Mouse (Mus musculus): ENCODE data around the gene B3gnt9. TPM values are rescaled to one million over a fixed set of nuclear protein-coding genes. Genes with fewer than 3 reads are reported as not detected.

The B3gnt9 gene
- polyA plus RNA-seq, 1 experiment = 1.0 TPM

DNA sequence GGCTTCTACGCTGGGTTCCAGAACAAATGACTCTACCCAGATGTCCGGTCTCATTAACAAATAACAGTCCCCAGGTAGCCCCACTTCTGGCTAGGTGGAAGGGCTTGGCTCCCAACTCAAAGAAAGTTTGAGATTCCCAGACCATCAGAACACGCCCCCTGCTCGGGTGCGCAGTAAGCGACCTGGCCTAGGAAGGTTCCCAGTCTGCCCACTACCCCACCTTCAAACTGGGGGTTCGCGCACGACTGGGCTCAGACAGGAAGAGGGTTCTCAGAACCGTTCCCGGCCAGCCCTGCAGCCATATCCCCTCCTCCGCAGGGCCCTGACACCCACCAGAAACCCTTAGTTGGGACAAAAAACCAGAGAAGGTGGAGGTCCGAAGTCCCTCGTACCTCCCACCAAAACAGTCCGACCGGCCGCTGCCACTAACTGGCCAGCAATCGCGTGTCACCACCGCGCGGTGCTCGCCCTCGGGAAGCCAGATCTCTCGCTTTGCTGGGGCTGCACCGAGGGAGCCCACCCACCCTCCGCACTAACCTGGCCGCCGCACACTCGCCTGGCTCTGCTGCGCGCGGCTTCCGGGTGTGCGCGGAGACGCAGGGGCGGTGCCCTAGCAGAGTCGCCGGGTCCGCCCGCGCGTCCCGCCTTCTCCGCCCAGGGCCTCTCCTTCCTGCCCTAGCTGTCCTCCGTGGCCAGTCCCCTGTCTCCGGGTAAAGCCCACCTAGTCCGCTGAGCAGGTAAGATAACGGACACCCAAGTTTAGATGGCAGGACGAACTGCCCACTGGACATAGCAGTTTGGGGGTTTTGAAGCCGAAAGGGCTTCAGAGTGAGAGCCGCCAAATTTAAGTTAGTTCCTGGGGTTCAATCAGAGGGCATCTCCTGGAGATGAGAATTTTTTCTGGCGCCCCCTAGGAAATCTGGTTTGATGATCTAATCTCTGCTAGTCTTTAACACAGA is 9.3 kb upstream of the B3gnt9 start, which contains the start of the genes Tradd and Fbxl8:
Gene Tradd, minus strand, starts transcription at position 586 of the 959 bp plus-strand sequence.
Gene Fbxl8, plus strand, starts transcription at position 625 of the 959 bp plus-strand sequence.
- peaks cover 2% of the 10 kb centered on the region; the same call in 1 of the 2 replicates for H3K36me3 ChIP-seq (ENCODE audit: control insufficient read depth)
- peak within 1 kb of the TSS; percentile 77 for H3K4me3 ChIP-seq (replicated peaks)
- H3K27me3 ChIP-seq (ENCODE audit: control insufficient read depth) = peaks cover 91% of the 10 kb centered on the region
- no peak for TF ChIP-seq GATA1 (IDR thresholded peaks at IDR 0.05; ENCODE audit: low read length)
- no peak for TF ChIP-seq TAL1 (IDR thresholded peaks at IDR 0.05; ENCODE audit: low read length)
- peaks cover 24% of the 10 kb centered on the region for H3K9me3 ChIP-seq (ENCODE audit: control insufficient read depth, low read length)
- peaks cover 60% of the 10 kb centered on the region for H3K4me1 ChIP-seq (ENCODE audit: control insufficient read depth)

DNA sequence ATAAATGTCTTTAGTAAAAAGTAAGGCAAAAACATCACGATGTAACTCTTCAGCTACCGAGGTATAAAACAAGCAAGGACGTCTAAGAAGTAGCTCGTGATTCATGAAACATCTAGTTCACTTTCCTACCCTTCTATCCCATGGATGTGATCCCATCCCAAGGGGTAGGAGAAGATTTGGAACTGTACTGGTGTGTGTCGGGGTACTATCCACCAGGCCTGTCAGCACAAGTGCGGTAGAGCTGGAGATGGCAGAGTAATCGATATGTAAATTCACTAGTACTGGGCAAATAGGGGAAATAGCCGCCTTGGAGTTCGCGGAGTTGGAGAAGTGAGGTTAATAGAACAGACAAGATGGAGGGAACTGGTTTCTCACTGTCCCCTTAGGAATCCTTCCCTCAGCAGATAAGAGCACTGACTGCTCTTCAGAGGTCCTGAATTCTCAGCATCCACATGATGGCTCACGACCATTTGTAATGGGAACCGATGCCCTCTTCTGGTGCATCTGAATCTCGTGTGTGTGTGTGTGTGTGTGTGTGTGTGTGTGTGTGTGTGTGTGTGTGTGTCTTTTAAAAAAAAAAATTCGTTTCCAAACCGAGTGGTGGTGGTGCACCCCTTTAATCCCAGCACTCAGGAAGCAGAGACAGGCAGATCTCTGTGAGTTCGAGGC is 8.4 kb upstream of the B3gnt9 start:
- Histone ChIP-seq H3K9me3 (ENCODE audit: control insufficient read depth, low read length) (peaks cover 15% of the 10 kb centered on the region), H3K36me3 (ENCODE audit: control insufficient read depth) (peaks cover 7% of the 10 kb centered on the region), H3K27me3 (ENCODE audit: control insufficient read depth) (peaks cover 91% of the 10 kb centered on the region), H3K4me1 (ENCODE audit: control insufficient read depth) (peaks cover 58% of the 10 kb centered on the region), H3K4me3 (replicated peaks) (peak overlapping the region; percentile 77)
- TF ChIP-seq TAL1 (IDR thresholded peaks at IDR 0.05; ENCODE audit: low read length) = no peak
- no peak for TF ChIP-seq GATA1 (IDR thresholded peaks at IDR 0.05; ENCODE audit: low read length)

DNA sequence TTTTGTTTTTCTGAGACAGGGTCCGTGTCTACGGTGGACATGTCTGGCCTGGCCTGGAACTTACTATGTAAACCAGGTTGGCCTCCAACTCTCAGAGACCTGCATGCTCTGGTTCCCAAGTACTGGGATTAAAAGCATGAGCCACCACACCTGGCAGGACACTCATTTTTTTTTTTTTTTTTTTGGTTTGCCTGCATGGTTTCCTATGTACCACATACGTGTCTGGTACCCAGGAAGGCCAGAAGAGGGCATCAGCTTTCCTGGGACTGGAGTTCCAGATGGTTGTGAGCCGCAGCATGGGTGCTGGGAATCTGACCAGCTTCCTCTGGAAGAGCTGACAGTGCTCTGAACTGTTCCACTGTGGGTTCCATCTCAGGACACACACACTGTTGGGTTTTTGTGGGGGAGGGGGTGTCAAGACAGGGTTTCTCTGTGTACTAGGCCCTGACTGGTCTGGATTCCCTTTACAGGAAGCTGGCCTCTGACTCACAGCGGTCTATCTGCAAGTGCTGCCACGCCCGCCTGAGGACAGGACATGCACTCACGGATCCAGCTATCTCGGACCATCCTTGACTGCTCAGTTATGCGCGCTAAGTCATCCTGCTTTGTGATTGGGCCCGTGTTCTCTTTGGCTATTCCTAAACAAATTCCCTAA is 6.5 kb upstream of the B3gnt9 start:
- H3K9me3 ChIP-seq (ENCODE audit: control insufficient read depth, low read length) = peaks cover 6% of the 10 kb centered on the region
- H3K4me1 ChIP-seq (ENCODE audit: control insufficient read depth) = peaks cover 56% of the 10 kb centered on the region
- H3K36me3 ChIP-seq (ENCODE audit: control insufficient read depth) = peaks cover 9% of the 10 kb centered on the region
- H3K4me3 ChIP-seq (replicated peaks) = no peak overlapping the region
- H3K27me3 ChIP-seq (ENCODE audit: control insufficient read depth) = peaks cover 79% of the 10 kb centered on the region
- TF ChIP-seq GATA1 (IDR thresholded peaks at IDR 0.05; ENCODE audit: low read length) (no peak), TAL1 (IDR thresholded peaks at IDR 0.05; ENCODE audit: low read length) (no peak)

DNA sequence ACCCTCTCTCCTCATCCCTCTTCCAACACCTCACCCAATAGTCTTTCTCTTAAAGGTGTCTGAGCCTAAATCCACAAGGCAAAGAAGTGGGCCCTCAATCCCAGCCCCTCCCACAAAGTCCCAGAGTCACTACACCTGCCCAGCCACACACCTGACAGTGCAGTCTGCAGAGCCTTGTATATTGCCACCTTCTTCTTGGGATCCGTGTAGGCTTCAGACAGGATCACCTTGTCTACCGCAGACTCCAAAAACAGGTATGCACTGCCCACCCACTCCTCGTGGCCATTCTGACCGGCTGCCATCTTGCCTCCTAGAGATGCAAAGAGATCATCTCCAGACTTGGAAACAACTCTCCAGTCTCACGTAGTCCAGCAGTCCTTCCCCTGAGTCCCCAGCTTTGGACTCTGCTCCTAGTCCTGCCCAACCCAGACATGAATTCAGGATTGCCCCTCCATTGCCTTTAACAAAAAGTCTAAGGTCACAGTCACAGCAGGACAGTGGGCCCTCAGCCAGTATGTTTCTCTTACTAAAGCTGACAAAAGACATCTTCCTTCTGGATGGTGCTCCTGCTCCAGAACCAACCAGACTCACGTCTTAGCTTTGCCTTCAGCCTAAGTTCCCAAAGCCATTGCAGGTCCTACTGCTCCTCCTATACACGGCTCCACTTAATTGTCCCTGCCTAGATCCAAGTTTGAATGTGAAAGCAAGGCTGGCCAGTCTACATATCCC is 5.6 kb upstream of the B3gnt9 start:
- H3K4me1 ChIP-seq (ENCODE audit: control insufficient read depth) = peaks cover 66% of the 10 kb centered on the region
- no peak overlapping the region for H3K4me3 ChIP-seq (replicated peaks)
- peaks cover 4% of the 10 kb centered on the region for H3K9me3 ChIP-seq (ENCODE audit: control insufficient read depth, low read length)
- peaks cover 71% of the 10 kb centered on the region for H3K27me3 ChIP-seq (ENCODE audit: control insufficient read depth)
- H3K36me3 ChIP-seq (ENCODE audit: control insufficient read depth) = peaks cover 12% of the 10 kb centered on the region
- no peak for TF ChIP-seq GATA1 (IDR thresholded peaks at IDR 0.05; ENCODE audit: low read length)
- TF ChIP-seq TAL1 (IDR thresholded peaks at IDR 0.05; ENCODE audit: low read length) = no peak

DNA sequence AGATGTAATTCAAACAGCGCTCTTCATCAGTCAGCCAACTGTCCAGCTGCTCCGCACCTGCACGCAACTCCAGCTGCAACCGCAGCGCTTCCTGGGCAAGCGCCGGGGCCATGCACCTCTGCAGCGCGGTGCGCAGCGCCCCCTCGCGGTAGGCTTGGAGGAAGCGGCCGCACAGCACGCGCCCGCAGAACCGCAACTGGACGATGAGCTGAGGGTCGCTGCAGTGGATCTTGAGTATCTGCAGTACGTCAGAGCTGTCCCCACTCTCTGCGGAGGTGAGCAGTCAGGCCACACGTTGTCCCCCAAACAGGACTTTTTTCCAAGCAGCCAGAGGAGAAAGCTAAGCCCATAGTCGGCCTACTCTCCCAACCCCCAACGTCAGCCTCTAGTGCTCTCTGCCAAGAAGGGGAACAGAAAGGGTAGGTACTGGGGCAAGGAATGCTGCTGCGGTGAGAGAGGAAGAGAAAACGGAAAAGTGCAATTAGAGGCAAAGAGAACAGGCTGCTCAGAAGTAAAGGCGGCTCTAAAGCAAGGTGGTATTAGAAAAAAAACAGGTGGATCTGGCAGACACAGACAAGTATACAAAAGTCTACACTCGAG is 4.9 kb upstream of the B3gnt9 start:
- peaks cover 64% of the 10 kb centered on the region for H3K27me3 ChIP-seq (ENCODE audit: control insufficient read depth)
- H3K4me3 ChIP-seq (replicated peaks) = peak overlapping the region; percentile 40
- TF ChIP-seq TAL1 (IDR thresholded peaks at IDR 0.05; ENCODE audit: low read length) (no peak), GATA1 (IDR thresholded peaks at IDR 0.05; ENCODE audit: low read length) (no peak)
- peaks cover 4% of the 10 kb centered on the region for H3K9me3 ChIP-seq (ENCODE audit: control insufficient read depth, low read length)
- peaks cover 12% of the 10 kb centered on the region for H3K36me3 ChIP-seq (ENCODE audit: control insufficient read depth)
- peaks cover 66% of the 10 kb centered on the region for H3K4me1 ChIP-seq (ENCODE audit: control insufficient read depth)

DNA sequence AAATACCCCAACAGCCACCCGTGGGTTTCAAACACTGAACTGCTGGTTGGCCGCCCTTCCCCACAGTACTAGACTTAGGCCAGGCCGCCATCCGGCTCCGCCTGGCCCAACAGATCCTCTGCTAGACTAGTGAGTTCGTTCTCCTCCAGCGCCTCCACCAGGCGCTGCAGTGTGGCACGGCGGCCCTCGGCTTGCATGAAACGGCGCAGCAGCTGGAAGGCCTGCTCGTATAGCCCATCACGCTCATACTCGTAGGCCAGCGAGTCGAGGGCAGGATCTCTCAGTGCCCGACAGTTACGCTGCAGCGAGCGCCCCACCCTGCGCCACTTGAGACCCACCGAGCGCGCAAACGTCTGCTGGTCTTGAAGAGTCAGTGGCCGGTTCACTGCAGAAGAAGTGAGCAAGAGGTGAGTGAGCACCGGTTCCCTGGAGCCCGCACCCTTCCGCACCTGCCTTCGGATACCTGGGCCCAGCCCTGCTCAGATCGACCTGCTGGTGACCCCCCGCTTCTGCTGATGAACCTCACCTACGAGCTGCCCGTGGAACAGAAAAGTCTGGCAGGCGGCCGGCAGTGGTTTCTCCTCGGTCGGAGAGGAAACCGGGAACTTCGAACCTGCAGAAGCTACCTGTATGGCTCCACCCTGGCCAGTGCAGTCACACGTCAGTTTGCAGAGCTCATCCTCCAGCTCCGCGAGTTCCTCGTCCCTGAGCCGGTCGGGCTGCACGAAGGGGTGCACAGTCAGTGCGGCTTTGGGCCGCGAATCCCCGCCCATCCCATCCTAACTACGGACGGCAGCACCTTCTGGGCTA is 4.2 kb upstream of the B3gnt9 start:
- peak overlapping the region; percentile 40 for H3K4me3 ChIP-seq (replicated peaks)
- H3K9me3 ChIP-seq (ENCODE audit: control insufficient read depth, low read length) = peaks cover 4% of the 10 kb centered on the region
- TF ChIP-seq TAL1 (IDR thresholded peaks at IDR 0.05; ENCODE audit: low read length) = no peak
- no peak for TF ChIP-seq GATA1 (IDR thresholded peaks at IDR 0.05; ENCODE audit: low read length)
- peaks cover 66% of the 10 kb centered on the region for H3K4me1 ChIP-seq (ENCODE audit: control insufficient read depth)
- H3K27me3 ChIP-seq (ENCODE audit: control insufficient read depth) = peaks cover 58% of the 10 kb centered on the region
- peaks cover 12% of the 10 kb centered on the region for H3K36me3 ChIP-seq (ENCODE audit: control insufficient read depth)

DNA sequence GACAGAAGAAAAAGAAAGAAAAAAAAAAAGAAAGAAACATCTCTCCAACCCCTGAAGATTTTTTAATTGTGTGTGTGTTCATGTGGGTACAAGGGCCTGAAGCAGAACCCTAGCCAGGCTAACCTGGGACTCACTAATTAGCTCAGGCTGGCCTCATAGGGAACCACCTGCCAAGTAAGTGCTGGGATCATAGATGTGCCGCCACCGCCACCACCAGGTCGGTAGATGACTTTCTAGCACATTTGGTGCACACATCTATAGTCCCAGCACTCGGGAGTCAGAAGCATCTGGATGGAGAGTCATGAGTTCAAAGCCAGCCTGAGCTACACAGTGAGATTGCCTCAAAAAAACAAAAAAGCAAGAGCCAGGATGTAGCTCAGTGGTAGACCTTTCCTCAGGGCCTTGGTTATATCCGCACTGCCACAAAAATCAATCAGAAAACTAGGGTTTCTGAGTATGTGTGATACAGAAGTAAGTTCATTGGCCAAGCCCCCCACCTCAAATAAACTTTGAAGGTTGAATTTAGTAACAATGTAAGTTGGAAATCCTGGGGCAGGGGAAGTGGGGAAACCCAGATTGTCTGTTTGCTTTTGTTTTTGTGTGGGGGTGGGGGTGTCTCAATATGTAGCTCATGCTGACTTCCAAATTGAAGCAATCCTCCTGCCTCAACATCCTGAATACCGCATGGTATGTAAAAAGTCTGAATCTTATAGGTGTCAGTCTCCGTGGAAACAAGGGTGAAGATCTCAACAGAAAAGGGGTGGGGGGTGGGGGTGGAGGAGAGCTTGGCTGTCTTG is 2.6 kb upstream of the B3gnt9 start:
- peaks cover 69% of the 10 kb centered on the region for H3K4me1 ChIP-seq (ENCODE audit: control insufficient read depth)
- H3K4me3 ChIP-seq (replicated peaks) = no peak overlapping the region
- H3K27me3 ChIP-seq (ENCODE audit: control insufficient read depth) = peaks cover 44% of the 10 kb centered on the region
- H3K9me3 ChIP-seq (ENCODE audit: control insufficient read depth, low read length) = peaks cover 4% of the 10 kb centered on the region
- peaks cover 27% of the 10 kb centered on the region for H3K36me3 ChIP-seq (ENCODE audit: control insufficient read depth)
- no peak for TF ChIP-seq GATA1 (IDR thresholded peaks at IDR 0.05; ENCODE audit: low read length)
- no peak for TF ChIP-seq TAL1 (IDR thresholded peaks at IDR 0.05; ENCODE audit: low read length)

Data from erythroblast, embryonic 14.5 days (primary cell).